ENCODE assay signal across 19 mouse cellular contexts in the genomic region with DNA sequence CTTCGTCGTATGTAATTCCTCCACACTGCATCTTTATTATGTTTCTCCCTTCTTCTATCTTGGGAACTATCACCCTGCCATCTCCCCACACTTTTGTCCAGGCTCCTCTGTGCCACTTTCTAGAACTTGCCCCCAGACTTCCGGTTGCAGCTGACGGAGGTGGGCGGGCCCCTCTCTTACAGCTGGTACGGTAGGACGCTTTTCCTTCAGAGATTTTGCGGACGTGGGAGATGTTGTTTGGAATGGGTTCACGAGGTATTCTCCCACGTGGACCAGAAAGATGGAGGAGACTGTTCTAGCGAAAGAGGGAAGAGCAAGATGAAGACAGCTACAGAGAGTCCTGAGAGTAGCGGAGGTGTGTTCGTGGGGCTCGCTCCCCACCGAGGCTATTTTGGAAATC.
"Had no signal": no experiment of that assay in that cellular context is flagged by ENCODE, and none has a peak within 500 bp of the region (broad histone marks: within the 10 kb centered on the region; RNA-seq: fewer than 3 reads in every experiment).

No protein-coding gene starts in this region.

- H3K27ac ChIP-seq: limb, embryonic 12.5 days; limb, embryonic 15.5 days; liver, embryonic 14.5 days; macrophage; midbrain, embryonic 12.5 days; midbrain, embryonic 15.5 days; neural tube, embryonic 12.5 days; neural tube, embryonic 15.5 days; stomach, embryonic 15.5 days had no signal

- H3K4me3 ChIP-seq: limb, embryonic 12.5 days; limb, embryonic 15.5 days; midbrain, embryonic 12.5 days; midbrain, embryonic 15.5 days; neural tube, embryonic 12.5 days; neural tube, embryonic 15.5 days; stomach, embryonic 15.5 days had no signal

- H3K4me1 ChIP-seq: limb, embryonic 12.5 days; limb, embryonic 15.5 days; midbrain, embryonic 12.5 days; midbrain, embryonic 15.5 days; neural tube, embryonic 12.5 days; stomach, embryonic 15.5 days had no signal

- DNase-seq: kidney, adult 18-20 months; kidney, adult 9 months; kidney, postnatal 14 days; kidney, postnatal 4 days; liver, postnatal 0 days; lung, embryonic 14.5 days; spleen, adult 18-20 months; thymus, adult 2 months; thymus, postnatal 14 days; thymus, postnatal 4 days had no signal

- H3K36me3 ChIP-seq: limb, embryonic 12.5 days; limb, embryonic 15.5 days; midbrain, embryonic 12.5 days; midbrain, embryonic 15.5 days; neural tube, embryonic 12.5 days; neural tube, embryonic 15.5 days; stomach, embryonic 15.5 days had no signal

- H3K27me3 ChIP-seq: limb, embryonic 15.5 days; midbrain, embryonic 12.5 days; midbrain, embryonic 15.5 days; neural tube, embryonic 12.5 days; neural tube, embryonic 15.5 days; stomach, embryonic 15.5 days had no signal
